24 mouse cellular contexts compared by ENCODE assay signal in the genomic region with DNA sequence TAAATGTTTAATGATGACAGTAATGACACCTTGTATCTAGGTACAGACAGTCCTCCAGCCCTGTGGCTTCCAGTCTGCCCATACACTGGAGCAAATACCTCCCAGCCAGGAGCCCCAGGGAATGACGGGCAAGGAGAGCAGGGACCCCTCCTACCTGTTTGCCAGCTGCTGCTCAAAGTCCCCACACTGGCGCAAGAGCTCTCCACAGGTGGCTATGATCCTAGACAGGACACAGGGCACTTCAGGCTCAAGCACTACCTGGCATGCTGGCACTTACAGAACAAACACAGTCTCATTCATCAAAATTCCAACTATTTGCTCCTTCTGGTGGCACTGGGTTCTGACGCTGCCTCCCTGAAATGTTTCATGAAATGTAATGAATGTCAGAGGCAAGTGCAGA. TPM values are rescaled to one million over a fixed set of nuclear protein-coding genes. Genes with fewer than 3 reads are reported as not detected.
DNase-seq lines count a peak whose midpoint lies in the region; ATAC-seq lines count a peak whose summit lies in the region.
"Had no signal": no experiment of that assay in that cellular context is flagged by ENCODE, and none has a peak within 500 bp of the region (broad histone marks: within the 10 kb centered on the region; RNA-seq: fewer than 3 reads in every experiment).

No protein-coding gene starts in this region.

- no peaks in the 10 kb centered on the region for H3K27me3 ChIP-seq in kidney, embryonic 14.5 days (ENCODE audit: control insufficient read depth, insufficient read depth, low read length)
- no peaks in the 10 kb centered on the region for H3K27me3 ChIP-seq in midbrain, embryonic 10.5 days (ENCODE audit: low read depth, poor library complexity, severe bottlenecking)
- H3K27me3 ChIP-seq: embryonic facial prominence, embryonic 15.5 days had no signal

- H3K9me3 ChIP-seq in kidney, embryonic 14.5 days (ENCODE audit: control insufficient read depth, low read length) = no peaks in the 10 kb centered on the region
- peaks cover 3% of the 10 kb centered on the region; the same call in 1 of the 2 replicates for H3K9me3 ChIP-seq in midbrain, embryonic 10.5 days (replicated peaks)
- H3K9me3 ChIP-seq: embryonic facial prominence, embryonic 15.5 days; G1E; limb, embryonic 10.5 days had no signal

- no peak for ATAC-seq in kidney, embryonic 14.5 days (ENCODE audit: low FRiP score, low TSS enrichment)
- ATAC-seq in frontal cortex, adult (ENCODE audit: low TSS enrichment) = no peak
- ATAC-seq: forebrain, embryonic 16.5 days; intestine, postnatal 0 days; liver, postnatal 0 days had no signal

- peak; percentile 50 for DNase-seq in cerebellum, adult 9-11 months
- no peak for DNase-seq in cerebellum, postnatal 10 days
- no peak for DNase-seq in kidney, postnatal 10 days
- peak; percentile 68 for DNase-seq in lung, postnatal 10 days
- DNase-seq in midbrain, embryonic 10.5 days (ENCODE audit: low spot score) = no peak
- DNase-seq: adrenal gland, postnatal 14 days; cerebellum, postnatal 36 days; gastrocnemius, adult 2 months; heart, postnatal 14 days; layer of hippocampus, adult 9-11 months; liver, postnatal 0 days; right cerebral cortex, postnatal 4 days had no signal

- no peak overlapping the region for H3K4me3 ChIP-seq in kidney, embryonic 14.5 days (ENCODE audit: low read length)
- H3K4me3 ChIP-seq in midbrain, embryonic 10.5 days = no peak overlapping the region
- H3K4me3 ChIP-seq: embryonic facial prominence, embryonic 15.5 days; gastrocnemius, adult 2 months; left cerebral cortex, adult 2 months; limb, embryonic 10.5 days had no signal

- WGBS in kidney, embryonic 14.5 days = 89% methylated on average over 3 of the region's 3 CpGs
- WGBS in midbrain, embryonic 10.5 days = 85% methylated on average over 3 of the region's 3 CpGs

- H3K27ac ChIP-seq in kidney, embryonic 14.5 days (ENCODE audit: low read depth, low read length) = peak overlapping the region; percentile 30; the same call in 1 of the 2 replicates
- H3K27ac ChIP-seq in midbrain, embryonic 10.5 days (replicated peaks) = no peak overlapping the region
- H3K27ac ChIP-seq: embryonic facial prominence, embryonic 15.5 days; gastrocnemius, adult 2 months; hindbrain, embryonic 14.5 days; left cerebral cortex, adult 2 months; limb, embryonic 10.5 days; stomach, postnatal 0 days had no signal

- H3K4me1 ChIP-seq in kidney, embryonic 14.5 days (ENCODE audit: control insufficient read depth, insufficient read depth, low read length) = peaks cover 15% of the 10 kb centered on the region; the same call in 1 of the 2 replicates
- H3K4me1 ChIP-seq in midbrain, embryonic 10.5 days = no peaks in the 10 kb centered on the region
- H3K4me1 ChIP-seq: limb, embryonic 10.5 days had no signal

- H3K4me2 ChIP-seq in kidney, embryonic 14.5 days (replicated peaks; ENCODE audit: low read depth, low read length) = no peak overlapping the region
- H3K4me2 ChIP-seq: embryonic facial prominence, embryonic 15.5 days; heart, embryonic 11.5 days; hindbrain, embryonic 14.5 days; midbrain, embryonic 11.5 days had no signal

- peaks cover 3% of the 10 kb centered on the region; the same call in 1 of the 2 replicates for H3K36me3 ChIP-seq in kidney, embryonic 14.5 days (ENCODE audit: control insufficient read depth, insufficient read depth, low read length)
- peaks cover 24% of the 10 kb centered on the region for H3K36me3 ChIP-seq in midbrain, embryonic 10.5 days

- no peak overlapping the region for H3K9ac ChIP-seq in kidney, embryonic 14.5 days (ENCODE audit: low read depth, low read length)
- H3K9ac ChIP-seq: embryonic facial prominence, embryonic 15.5 days; hindbrain, embryonic 14.5 days; liver, postnatal 0 days had no signal

RNA-seq across cellular contexts. Expression of a gene that starts 40.5 kb away (rescaled TPM):
- 15.6 and 28.3 TPM in 2 replicates for polyA plus RNA-seq in kidney, embryonic 14.5 days (2014; fragmentation: Nextera tagmentation; extraction: Ambion mirVana)
- 22.1 and 25.4 TPM in 2 replicates for polyA plus RNA-seq in midbrain, embryonic 10.5 days (2016; fragmentation: Nextera tagmentation; extraction: Ambion mirVana)

Comparison
In these comparisons a context has a peak if more than half of its experiments do, and no peak if none do; other contexts are left out.
1. DNase-seq: peak in cerebellum, adult 9-11 months (single experiment) and lung, postnatal 10 days (single experiment); none in cerebellum, postnatal 10 days (0 of 2), kidney, postnatal 10 days (single experiment) and midbrain, embryonic 10.5 days (single experiment).